Mouse (Mus musculus): ENCODE results near the gene Eya2.
A peak's percentile ranks its signal among the peaks of the same experiment; 100 is the strongest.

The Eya2 gene

DNA sequence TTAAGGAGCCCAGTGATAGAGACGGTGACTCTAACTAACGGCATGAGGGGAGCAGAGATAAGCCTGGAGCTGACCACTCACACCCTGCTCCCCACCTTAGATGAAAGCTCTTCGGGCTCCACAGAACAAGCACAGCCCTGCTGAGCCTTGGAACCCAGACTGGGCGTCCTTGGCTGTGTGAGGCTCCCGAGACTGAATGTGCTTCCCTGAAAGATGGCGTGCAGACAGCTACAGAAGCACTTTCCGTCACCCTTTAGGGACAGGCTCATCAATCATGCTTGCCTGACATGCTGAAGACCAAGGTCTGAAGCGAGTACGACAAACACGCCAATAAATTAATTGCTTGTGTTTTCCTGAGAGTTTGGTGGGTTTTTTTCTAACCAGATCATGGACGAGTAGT, 56.2 kb downstream of the Eya2 start:
- no peak for DNase-seq (ENCODE audit: inconsistent ontology term)

DNA sequence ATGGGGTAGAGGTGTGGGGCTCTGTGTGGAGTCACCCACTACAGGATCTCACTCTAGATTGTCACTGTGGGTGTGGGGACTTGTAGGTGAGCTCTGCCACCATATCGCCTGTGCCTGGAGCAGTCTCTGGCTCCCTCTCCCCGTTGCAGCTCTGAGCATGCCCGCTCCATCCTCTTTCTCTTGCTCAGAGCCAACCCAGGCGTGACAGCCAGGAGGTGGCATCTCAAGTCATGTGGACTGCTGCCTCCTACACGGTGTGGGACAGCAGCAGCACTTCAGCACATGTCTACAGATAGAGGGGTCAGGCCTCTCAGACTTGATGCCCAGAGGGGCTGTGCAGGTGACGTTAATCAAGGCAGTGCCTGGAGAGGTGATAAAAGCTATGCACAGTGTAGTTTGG, 57.4 kb downstream of the Eya2 start:
- no peak for DNase-seq (ENCODE audit: inconsistent ontology term)

DNA sequence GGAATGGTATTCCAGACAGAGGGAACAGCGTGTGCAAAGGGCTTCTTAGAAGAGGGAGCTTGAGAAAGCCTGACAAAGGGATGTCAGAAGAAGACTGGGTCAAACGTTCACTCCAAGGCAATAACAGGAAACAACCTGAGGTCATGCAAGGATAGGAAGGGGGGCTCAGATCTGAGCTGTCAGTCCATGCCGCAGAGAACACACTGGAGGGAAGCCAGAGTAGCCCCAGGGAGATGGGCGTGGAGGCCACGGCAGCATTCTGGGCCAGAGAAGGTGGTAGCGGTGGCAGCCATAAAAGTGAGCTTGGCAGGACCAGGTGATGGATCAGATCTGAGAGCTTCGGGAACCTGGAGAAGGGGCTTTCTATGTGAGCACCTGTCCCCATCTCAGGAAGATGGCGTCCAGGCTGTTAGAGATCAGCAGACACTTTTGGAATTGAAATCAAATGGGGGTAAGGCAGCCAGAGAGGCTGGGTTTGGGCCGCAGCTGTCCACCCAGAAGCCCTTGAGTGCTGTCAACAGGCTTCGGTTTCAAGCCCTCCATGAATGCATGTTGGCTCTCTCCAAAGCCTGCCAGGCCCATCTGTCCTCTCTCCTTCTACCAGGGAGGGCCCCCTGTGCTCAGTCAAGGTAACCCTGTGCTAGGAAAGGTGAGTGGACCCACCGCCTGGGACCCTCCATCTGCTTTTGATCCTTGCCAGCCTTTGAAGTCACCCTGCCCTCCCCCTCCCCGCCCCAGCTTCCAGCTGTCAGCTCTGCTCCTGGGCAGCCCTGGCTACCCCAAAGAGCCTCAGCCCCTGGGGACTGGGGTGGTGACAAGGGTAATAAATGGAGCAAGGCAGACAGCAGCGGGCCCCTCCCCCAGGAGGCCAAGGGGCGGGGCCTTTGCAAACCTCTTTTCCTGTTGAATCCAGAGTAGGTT, 58.4 kb downstream of the Eya2 start:
- no peak for DNase-seq (ENCODE audit: inconsistent ontology term)

DNA sequence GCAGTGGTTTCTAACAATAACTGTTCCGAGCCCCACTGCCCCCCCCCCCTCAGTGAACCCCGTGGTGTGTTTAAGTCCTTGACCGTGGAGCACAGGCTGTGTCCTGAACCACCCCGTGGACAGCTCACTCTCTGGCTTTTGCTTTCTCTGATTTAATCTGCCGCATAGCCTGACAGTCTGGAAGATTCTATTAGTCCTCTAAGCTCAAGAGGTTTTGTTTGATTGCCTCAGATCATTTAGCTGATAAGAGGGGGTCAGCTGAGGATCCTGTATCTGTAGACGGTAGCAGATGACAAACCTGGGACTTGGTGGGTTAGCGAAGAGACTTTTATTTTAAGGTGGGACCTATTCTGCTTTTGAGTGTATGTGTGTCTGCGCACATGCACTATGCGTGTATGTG, 59.3 kb downstream of the Eya2 start:
- no peak for DNase-seq (ENCODE audit: inconsistent ontology term)

DNA sequence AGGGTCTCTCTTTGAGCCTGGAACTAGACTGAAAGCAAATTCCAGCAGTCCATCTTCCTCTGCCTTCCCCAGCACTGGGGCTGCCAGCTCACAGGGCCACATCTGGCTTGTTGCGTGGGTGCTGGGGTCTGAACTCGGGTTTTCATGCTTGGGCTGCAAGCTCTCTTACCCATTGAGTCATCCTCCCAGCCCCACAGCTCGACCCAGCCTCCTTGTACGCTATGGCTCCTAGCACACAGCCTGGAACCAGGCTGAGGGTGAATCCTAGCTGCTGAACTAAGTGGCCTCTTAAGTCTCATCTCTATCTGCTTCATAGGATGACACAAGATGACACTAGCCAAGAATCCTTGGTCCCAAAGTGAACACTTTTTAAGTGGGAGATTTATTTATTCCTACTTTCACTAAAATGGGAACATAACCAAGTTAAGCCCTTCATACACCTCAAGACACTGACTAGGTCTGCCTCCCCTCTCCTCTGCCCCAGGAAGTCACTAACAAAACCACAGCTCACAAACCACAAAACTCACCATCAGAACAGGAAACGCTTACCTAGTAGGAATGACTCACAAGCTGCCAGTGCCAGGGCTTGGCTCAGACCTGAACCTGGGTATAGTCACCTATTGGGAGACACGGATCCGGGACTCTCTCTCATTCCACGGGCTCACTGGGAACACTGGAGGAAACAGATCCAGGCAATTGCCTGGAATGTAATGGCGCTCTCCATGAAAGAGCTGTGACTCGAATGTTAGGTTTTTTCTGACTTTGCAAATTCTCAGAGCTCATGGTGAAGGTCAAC, 60.1 kb downstream of the Eya2 start:
- peak; percentile 24 for DNase-seq (ENCODE audit: inconsistent ontology term)

DNA sequence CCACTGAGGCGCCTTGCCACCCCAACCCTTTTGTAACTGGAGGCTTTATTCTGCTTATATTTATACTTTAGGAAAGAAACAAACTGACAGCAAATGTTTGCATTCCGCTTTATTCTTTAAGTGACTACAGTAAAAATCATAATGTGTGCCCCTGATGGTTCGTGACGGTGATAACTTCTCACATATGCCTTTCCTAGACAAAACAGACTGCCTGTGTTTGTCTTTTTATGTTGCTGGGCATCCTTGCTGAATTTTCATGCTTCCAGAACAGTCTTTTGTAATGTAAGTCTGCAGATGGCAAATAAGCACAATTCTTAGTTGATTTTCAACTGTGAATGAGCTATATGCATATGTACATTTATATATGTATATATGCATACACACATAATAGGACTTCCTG, 61.7 kb downstream of the Eya2 start:
- DNase-seq (ENCODE audit: inconsistent ontology term), result no peak

DNA sequence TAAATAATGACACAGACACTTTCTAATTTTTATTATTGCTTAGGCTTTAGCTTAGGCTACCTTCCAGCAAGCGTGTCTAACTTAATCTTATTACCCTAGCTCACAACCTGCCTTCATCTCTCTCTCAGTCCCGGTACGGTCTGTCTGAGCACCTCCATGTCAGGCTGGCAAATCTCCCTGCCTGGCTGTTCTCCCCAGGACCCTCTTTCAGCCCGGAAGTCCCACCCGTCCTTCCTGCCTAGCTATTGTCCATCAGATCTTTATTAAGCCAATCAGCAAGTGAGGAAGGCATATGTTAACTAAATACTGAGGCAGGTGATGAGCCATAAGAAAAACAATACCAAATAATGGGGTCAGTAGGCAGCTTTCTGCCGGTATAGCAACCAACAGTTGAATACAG, 62.1 kb downstream of the Eya2 start:
- DNase-seq (ENCODE audit: inconsistent ontology term), result no peak

DNA sequence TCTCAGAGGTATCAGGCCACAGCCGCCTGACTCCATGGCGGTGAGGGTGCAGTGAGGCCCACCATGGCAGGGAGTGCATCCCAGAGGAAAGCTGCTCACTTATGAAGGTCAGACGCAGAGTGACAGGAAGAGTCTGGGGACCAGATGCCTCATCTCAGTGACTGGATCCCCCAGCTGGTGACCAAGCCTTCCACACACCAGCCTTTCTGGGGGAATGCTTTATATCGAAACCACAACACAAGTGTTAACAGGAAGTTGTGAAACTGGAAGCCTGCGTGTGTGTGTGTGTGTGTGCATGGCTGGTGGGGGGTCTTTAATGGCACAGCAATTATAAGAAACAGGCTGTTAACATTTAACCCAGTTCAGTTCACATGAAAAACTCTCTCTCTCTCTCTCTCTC, 64.7 kb downstream of the Eya2 start:
- DNase-seq (ENCODE audit: inconsistent ontology term), result no peak

DNA sequence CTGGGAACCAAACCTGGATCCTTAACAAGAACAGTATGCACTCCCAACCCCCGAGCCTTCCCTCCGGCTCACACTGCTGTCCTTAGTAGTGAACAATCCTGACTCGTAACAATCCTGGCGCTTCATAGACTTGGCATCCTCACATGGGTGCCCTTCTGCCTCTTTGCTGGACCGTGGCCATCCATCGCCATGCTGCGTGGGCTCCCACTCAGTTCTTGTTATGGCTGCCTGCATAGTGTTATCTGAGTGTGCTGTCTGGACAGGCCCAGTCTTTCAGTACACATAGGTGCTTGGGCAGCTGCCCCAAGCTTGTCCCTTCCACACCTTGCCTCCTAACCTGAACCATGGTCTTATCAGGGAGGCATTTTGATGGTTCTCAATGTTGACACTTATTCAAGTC, 68.4 kb downstream of the Eya2 start:
- DNase-seq (ENCODE audit: inconsistent ontology term), result no peak

DNA sequence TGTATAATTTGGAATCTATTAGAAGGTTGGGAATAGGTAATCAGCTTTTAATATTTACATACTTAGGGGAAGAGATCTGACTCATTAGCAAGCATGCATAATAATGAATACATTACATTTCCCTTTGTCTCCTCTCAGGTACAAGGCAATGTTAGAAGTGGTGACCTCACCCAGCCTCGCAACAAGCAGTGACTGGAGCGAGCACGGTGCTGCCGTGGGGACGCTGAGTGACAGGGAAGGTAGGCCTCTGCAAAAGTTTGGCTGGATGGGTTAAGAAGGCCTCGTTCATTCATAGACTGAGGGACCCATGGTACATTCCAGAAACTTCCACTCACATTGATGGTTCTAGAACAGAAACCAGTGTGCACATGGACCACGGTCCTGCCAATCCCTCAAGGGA, 69.8 kb downstream of the Eya2 start:
- DNase-seq (ENCODE audit: inconsistent ontology term), result no peak

DNA sequence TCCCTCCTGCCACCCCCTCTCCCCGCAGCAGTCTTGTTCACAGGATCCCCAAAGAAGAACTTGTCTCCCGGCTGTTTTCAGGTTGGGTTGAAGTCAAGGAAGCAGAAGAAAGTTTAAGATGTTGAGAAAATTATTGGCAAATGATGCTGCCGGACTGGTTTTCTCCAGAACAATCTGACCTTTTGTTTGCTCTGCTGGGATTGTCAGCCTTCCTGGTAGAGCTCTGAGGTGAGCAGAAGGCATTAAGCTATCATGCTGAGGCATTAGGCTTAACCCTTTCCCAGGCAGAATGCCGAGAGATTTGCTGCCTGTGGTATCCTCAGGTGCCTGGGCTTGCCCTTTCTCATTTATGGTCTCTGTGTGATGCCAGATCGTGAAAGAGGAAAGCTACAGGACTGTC, 70.3 kb downstream of the Eya2 start:
- DNase-seq (ENCODE audit: inconsistent ontology term), result no peak

DNA sequence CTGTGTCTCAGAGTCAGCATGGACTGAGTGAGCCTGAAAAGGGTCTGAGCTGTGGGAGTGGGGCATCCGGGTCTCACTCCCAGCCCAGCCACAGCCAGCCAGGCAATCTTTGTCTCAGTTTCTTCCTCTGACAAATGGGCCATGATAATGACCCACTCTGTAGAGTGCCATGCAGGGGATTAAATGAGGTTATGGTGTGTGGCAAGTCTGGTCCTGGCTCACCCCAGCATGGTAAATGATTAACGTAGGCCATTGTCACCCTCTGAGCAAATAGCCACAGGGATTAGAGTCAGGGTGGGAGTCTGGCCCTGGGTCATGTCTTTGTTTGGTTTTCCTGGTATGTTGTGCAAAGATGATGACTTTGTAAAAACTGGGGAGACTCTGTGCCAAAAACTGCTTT, 72.3 kb downstream of the Eya2 start:
- DNase-seq (ENCODE audit: inconsistent ontology term), result no peak

DNA sequence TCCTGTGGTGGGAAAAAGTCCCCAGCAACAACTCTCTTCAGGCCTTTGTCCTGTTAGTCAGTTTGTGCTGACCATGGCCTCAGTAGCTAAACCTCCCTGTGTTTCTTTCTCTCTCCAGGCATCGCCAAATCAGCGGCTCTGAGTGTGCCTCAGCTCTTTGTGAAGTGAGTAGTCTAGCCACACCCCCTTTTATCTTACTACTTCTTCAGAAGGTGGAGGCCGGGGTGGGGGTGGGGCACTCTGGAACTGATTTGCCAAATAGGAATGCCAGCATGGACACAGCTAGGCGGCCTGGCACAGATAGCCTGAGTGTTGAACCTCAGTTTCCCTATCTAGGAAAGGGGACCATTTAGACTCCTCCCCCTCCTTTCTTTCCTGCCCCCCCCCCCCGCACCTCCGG, 87.9 kb downstream of the Eya2 start:
- DNase-seq (ENCODE audit: inconsistent ontology term), result no peak

DNA sequence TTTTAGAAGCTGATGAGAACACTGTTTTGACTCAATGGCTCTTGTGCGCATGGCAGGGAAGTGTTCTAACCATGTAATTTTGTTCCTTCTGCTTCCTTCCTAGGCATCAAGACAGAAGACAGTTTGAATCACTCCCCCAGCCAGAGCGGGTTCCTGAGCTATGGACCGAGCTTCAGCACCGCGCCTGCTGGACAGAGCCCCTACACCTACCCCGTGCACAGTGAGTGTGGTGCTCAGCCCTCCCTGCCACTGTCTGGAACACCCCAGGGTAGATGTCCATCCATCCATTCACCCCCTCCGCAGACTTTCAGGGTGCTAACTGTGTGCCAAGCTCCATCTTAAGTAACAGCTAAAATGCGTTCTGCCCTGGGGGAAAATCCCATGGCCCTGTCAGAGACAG, 92.7 kb downstream of the Eya2 start:
- peak; percentile 6 for DNase-seq (ENCODE audit: inconsistent ontology term)

DNA sequence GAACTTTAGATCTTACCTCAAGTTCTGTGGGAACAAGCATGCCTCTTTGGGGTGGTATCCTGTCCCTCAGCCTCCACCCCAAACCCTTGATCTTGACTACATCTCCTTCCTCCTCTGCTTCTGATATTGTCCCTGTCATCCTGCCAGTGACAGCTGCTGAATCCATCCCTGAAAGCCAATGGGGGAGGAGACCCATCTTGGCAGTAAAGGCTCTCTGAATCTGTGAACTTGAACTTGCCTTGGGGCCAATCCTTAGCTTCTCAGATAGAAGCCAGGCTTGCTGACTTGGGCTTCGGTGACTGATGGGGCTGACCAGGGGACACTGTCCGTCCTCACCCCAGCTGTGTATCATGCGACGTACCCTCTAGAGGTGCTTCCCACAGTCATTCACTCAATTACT, 94.1 kb downstream of the Eya2 start:
- DNase-seq (ENCODE audit: inconsistent ontology term), result no peak

DNA sequence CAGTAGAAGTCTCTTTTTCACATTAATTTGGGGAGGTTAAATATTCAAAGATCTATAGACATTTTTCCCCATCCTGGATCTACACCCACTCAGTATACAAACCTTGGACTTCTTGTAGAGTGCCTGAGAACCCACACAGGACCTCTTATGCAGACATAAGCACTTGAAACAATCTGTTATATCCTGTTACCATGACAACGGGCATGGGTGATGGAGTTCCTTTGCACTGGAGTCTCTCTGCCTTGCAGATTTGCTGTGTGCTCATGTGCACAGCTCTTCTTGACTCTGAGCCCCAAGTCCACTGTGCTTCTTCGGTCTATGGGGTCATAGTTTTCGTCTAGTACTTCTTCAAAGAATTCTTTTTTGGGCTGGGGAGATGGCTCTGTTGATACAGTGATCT, 96.2 kb downstream of the Eya2 start:
- DNase-seq (ENCODE audit: inconsistent ontology term), result no peak

DNA sequence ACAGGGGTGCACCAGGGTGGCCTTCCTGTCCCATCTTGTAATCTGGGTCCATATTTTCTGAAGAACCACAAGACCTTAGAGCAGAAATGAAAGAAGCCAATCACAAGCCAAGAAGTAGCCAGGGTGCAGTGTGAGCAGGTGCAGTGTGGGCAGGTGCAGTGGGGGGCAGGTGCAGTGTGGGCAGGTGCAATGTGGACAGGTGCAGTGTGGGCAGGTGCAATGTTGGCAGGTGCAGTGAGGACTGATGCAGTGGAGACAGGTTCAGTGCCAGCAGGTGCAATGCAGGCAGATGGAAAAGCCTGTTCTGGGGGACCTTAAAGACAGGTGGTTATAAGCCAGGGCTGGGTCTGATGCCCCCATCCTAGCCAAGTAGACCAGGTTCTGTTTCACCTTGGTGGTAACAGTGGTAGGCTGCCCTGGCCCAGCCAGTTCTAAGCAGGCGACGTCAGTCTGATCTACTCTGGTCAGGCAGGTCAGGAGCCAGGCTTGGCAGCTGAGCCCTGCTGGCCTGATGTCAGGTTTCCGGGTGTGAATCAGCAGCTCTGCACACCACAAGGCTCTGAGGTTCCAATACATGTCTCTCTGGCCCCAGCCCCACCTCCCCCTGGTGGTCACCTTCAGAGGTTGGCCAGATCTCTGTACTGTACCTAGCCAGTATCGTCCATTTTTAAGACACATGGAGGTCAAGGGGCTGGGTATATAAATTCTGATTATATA, 98.3 kb downstream of the Eya2 start:
- peak; percentile 71 for DNase-seq (ENCODE audit: inconsistent ontology term)

DNA sequence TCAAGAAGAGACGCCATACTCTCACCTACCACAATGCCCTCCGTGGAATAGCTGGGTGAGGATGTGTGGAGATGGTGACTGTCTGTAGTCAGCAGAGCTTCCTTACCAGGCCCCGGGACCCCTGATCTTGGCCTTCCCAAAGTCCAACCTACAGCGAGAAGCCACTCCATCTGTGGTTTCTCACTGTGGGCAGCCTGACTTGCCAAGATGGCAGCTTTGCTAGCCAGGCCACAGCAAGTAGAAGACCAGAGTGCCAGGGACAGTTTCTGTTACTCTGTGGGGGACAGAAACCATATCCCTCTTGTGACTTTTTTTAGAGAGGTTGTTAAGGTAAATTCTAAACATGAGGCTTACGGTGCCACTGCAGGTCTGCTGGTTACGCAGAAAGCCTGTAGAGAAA, 99.9 kb downstream of the Eya2 start:
- no peak for DNase-seq (ENCODE audit: inconsistent ontology term)

DNA sequence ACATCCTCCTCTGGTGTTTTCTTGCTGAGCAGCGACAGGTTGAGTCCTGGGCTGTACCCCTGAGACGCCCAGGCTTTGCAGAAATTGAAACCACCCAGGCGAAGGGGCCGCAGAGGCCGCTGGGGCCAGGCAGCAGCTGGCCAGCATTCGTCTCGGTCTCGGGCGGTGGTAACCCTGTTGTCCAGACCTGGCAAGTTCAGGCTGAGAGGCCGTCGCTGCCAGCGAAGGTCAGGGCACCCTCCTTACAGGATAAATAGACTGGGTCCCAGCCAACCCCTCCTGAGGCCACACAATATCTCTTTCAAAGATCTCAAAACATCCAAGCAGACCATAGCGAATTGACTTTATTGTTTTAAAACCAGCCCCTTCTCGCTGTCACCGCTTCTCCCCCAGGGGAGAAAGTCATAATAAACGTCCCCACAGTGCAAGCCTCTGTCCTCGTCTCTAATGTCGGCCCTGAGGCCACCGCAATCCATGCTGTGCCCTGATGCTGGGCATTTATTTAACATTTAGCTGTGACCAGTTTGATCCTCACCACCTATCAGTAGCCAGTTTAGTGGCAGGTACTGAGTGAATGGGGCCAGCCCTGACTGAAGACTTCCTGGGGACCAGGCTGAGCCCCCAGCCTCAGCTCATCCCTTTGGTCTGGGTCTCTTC, 105.5 kb downstream of the Eya2 start:
- no peak for DNase-seq (ENCODE audit: inconsistent ontology term)

DNA sequence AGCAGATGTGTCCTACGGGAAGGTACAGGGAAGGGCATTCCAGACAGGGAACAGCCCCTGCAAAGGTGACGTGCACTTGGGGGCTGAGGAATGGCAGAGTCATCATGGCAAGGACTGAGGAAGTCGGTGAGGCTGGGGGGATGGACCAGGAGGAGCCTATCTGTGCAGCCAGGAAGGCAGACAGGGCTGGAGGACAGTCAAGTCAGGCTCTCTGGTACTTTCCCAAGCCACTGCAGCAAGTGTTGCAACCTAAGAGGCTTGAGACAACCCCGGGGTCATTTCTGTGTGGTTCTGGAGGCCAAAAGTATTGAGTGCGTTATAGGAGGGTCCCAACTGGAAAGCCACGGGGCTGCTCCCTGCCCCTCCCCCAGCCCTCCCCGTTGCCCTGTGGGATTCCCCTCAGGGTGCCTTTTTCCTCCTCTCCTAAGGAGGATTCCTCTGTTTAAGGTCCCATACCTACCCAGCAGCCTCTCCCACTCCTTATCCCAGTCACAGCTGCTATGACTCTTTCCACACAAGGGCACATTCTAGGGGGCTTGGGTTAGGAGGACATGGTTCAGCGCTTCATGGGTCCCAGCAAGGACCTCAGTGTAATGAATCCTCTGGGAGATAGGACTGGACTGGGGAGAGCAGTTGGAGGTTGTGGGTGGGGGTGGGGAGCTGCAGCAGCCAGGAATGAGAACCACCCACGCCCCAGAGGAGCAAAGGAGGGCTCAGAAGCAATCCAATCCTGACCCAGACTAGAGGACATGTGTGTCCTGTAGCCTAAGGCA, 108.4 kb downstream of the Eya2 start:
- no peak for DNase-seq (ENCODE audit: inconsistent ontology term)

DNA sequence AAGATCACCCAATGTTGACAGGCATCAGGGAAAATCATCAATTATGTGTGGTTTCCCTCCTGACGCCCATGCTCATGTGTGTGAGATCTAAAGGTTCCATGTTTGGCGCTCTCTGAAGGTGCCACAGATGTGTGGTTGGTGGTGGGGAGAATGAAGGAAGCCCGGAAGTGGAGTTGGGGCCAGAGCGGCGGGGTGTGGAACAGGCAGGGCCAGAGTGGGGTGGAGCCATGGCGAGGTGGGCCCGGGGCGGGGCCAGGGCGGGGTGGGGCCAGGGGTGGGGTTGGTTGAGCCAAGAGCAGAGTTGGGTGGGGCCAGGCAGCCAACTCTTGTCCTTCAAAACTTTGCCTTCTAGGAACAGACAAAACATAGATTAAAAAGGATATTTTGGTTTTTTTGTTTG, 113.4 kb downstream of the Eya2 start:
- DNase-seq (ENCODE audit: inconsistent ontology term), result no peak
